Mouse (Mus musculus): ENCODE measurements around the gene Noxo1. TPM values are rescaled to one million over a fixed set of nuclear protein-coding genes. Genes with fewer than 3 reads are reported as not detected.
"Not testable (repeated sequence)": the region's sequence is repeated elsewhere in the genome, so short reads cannot be mapped to it uniquely, and the experiment has no call there.

The Noxo1 gene
- total RNA-seq, 1 experiment from 2014 or later = 3.6 TPM

DNA sequence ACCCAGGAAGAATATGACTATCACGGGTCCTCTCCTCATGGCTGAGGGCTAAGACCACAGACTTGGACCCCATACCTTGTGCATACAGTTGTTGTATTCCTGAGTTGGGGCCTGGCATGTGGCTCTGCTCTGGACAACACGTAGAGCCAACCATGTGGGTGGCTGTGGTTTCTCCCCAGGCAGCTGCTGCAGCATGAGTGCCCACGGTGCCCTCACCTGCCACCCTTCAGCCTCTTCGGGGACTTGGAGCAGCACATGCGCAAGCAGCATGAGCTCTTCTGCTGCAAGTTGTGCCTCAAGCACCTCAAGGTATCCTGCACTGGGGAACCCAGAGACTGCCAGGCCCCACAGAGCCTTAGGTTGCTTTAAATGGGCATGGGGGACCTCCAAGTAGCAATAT, 19.2 kb upstream of the Noxo1 start:
- DNase-seq = no peak

DNA sequence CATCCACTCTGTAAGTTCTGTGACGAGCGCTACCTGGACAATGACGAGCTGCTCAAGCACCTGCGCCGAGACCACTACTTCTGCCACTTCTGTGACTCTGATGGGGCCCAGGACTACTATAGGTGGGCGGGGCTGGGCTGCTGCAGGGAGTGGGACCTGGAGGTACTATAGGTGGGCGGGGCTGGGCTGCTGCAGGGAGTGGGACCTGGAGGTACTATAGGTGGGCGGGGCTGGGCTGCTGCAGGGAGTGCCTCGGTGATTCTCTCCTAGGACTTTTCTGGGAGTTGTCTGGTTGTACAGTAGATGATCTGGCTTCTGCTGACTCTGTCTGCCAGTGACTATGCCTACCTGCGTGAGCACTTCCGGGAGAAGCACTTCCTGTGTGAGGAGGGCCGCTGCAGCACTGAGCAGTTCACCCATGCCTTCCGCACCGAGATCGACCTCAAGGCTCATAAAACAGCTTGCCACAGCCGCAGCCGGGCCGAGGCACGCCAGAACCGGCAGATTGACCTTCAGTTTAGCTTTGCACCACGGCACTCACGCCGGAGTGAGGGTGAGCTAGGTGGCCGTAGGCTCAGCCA, 18.4 kb upstream of the Noxo1 start:
- no peak for DNase-seq

DNA sequence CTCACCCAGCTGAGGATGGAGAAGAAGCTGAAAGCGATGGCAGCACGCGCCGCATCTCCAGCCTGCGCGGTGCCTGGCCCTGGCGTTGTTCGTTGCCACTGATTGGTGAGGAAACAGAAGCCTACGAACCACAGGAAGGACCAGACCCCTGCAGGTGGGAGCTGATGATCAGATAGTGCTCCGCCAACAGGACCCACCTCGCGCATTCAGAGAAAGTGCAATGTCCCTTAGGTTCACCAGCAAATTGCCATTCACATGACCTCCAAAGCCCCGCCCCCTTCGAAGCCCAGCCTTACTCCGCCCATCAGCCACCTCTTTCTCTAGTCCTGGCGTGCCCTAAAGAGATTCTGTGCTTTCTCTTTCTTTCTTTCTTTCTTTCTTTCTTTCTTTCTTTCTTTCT, 9.5 kb upstream of the Noxo1 start:
- DNase-seq = peak; percentile 76

DNA sequence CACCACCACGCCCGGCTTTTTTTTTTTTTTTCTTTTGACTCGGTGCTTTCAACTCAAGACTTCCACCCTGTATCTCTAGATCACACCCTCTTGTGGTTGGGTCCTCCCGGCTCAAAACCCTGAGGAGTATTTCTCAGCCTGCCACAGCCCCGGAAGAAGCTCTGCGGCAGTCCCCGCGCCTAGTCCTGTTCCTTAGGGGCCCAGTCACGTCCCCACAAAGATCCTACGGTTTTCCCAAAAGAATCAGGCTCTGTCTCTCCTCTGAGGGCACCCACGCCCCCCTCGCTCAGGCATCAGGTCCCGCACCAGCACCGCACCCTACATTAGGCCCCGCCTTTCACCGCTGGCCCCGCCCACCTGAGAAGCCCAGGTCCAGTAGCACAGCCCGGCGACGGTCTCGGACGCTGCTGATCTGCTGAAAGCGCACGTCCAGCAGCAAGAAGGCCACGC, 8.9 kb upstream of the Noxo1 start:
- peak; percentile 76 for DNase-seq

DNA sequence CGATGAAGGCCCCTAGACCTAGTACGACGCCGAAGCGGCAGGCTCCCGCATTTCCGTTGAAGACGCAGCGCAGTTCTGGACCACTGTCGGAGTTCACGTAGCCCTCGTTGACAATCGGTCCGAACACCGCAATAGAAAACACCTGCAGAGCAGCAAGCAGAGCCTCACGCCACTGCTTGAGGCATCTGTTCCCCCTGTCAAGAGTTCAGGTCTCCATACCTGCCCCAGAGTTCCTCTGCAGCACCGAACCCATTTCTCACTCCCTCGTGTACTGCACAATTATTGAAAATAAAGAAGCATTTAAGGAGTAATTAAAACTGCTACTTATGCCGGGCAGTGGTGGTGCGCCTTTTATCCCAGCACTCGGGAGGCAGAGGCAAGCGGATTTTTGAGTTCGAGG, 8.4 kb upstream of the Noxo1 start:
- DNase-seq = no peak

DNA sequence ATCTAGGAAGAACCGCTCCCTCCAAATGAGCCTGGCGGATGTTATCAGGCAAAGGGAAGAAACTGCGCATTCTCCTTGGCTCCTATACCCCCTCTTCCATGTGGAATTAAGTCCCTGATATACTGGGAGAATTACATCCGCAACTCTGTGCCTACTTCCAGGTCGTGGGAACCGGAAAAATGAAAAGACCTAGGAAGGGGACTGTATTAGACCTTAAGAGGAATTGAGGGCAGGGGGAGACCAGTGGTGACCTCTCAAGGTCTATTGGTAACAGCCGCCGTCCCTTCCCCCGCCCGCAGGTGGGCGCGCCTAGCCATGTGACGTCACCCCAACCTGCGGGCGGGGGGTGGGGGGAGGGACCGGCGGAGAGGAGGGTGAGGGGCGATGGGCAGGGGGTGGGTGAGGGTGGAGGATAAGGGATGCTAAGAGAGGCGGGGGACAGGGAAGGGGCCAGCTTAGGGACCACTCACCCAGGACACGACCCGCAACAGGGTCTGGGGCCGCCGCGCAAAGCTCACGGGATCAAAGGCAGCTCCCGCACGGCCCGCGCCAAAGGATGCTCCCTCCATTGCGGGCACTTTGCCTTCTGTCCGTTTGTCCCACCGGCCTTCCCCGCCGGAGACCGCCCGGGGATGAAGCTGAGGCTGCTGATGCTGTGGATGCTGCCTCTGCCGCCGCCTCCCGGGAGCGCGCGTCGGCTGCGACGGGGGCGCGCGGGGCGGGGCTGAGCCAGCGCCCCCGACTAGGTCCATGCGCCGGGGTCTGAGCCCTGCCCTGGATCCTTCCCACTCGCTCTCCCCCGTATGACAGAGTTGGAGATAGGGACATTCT, 6.6 kb upstream of the Noxo1 start, which contains the start of gene Syngr3:
Gene Syngr3, minus strand, starts transcription at position 705 of the 831 bp plus-strand sequence.
- DNase-seq = no peak

DNA sequence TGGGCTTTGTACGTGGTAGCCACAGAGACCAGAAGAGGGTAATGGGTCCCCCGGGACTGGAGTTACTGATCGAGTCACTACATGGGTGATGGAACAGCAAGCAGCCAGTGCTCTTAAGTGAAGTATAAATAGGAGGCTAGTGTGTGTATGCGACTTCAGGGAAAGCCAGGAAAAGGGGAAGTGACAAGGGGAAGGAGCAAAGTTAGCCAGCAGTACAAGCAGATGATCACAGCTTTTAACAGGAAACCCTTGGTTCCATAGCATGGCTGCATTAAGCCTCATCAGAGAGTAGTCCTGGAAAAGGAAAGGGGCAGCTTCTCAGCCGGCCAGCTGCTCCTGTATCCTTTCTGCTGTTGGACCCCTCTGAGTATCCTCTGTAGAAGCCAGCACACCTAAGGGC, 3.6 kb upstream of the Noxo1 start:
- no peak for DNase-seq

DNA sequence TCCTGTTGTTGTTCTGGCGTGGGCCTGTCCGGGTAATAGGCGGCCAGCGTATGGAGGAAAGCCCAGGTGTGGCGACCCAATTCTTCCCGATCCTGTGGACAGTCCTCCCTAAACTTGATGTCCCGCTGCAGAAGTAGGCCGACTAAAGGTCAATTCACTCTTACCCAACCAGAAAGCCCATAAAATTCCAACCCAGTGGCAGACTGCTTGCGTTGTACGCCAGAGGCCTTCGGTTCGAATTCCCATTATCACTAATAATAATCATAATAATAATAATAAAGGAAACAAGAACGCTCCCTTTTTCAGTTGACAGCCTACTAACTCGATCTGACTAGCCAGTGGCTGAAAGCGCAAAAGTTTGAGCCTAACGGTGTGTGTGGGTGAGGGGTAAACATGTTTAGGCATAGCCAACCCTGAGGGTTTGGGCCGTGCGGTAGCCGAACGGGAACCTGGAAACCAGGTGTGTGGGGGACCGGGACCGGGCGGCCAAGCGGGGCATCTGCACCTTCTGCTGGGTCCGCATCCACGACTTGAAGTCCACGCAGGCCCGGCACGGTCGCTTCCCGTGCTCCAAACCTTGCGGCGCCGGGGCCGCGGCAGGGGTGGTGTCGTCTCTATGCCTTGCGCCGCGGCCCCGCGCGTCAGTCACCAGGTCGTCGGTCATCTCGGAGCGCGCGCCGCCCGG, 566 bp upstream of the Noxo1 start:
- DNase-seq = no peak

DNA sequence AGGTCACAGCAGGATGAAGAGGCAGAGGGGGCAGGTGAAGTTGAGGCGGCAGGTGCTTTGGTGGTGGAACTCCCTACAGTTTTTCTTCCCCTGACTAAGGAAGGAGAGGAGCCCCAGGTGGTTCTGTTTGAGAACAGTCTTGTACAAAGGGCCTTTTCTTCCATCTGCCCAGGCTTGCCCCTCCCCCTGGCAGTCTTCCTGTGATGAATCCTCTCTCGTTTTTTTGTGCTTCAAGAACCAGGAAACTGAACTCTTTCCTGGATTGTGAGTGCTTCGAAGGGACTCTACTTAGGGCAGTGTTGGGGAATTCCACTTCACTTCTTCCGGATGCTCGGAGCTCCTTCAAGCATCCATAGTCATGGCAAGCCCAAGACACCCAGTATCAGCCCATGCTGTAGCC, 2.0 kb downstream of the Noxo1 start:
- DNase-seq = no peak

DNA sequence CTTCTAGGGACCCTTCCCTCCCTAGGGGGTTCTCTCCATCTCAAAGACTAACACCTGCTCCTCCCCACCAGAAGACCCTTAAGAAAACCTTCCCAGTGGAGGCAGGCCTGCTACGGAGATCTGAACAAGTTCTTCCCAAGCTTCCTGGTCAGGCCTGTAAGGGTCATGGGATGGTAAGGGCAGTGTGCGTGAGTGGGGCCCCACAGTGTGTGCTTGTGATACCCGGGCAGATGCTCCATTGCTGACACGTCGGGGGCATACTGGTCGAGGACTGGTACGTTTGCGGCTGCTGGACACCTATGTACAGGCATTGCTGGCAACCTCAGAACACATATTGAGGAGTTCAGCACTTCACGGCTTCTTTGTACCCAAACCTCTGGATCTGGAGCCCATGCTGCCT, 2.7 kb downstream of the Noxo1 start:
- DNase-seq = no peak

DNA sequence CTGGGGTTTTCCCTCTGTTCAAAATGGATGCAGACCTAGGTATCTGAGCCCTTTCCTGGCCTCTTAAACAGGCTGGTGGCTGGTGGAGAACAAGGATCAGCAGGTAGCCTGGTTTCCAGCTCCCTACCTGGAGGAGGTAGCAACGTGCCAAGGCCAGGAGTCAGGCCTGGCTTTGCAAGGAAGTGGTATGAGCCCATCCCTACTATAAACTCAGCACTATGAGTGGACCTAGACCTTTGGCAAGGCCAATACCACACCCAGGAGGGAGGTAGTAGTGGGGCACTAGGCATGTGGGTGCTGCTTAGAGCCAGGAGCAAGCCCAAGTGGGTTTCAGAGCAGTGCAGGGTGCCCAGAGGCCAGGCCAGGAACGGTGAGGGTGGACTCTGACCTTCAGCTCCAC, 3.4 kb downstream of the Noxo1 start:
- no peak for DNase-seq

DNA sequence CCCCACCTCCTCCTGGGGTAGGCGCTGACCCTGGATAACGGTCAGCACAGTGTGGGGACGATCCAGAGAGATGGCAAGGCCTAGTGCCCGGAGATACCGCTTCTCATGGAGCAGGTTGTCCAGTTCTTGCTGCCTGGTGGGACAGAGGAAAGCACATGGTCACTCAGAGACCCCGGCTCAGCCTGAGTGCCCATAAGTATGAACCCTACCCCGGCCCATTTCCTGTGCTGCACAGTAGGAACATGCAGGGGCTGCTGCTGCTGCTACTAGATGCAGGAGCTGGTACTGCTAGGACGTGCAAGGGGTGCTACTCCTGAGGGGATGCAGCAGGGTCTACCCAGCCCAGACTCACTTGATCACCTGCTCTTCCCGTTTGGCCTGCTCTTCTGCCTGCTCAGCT, 5.2 kb downstream of the Noxo1 start:
- DNase-seq = no peak

DNA sequence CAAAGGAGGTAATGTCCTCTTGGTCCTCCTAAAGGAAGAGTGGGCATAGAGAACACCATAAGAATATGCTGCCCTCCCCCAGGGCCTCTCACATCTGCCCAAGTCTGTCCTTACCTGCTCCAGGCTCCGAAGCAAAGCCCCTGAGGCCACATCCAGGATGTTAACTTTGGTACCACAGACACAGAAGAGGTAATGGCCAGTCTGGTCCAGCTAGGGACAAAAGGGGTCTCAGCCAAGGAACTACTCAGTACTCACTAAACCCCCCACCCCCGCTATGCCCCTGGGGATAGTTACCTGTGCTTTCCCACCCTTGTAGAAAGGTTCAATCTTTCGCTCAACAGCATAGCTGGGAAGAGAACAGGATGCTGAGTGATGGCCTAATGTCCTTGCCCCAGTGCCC, 9.8 kb downstream of the Noxo1 start:
- no peak for DNase-seq

DNA sequence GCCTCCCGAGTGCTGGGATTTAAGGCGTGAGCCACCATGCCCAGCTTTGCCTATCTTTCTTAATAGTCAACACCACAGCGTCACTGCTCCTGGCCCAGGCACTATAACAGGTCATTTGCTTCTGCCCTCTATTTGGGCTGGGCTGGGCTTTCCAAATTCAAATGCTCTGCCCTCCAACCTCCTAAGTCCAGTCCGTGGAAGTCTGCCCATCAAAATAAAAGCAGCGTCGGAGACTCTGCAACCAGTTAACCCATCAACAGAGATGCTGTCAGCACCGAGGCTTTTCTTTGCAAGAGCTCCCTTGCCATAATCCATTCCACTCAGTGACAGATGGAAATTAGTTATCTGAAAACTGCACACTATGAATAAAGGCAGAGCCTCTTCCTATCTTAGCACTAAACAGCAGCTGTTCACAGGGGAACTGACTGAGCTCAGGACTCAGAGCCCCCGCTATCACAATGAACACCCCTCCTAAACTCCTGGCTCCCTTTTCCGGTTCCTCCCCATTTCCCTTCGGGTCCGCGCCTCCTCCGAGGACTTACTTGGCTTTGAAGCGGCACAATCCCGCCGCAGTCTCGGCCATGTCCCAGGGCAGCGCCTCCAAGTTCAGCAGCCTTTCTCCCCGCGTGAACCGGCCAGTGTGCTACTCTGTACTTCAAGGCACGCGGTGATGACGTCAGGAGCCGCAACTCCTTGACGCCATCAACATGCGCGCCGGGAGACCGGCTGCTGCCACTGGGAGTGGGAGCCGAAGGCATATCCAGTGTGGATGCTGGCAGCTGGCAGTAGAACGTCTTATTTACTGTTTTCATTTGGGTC, 11.2 kb downstream of the Noxo1 start, which contains the start of gene Tbl3:
Gene Tbl3, minus strand, starts transcription at position 679 of the 819 bp plus-strand sequence.
- peak; percentile 96 for DNase-seq

DNA sequence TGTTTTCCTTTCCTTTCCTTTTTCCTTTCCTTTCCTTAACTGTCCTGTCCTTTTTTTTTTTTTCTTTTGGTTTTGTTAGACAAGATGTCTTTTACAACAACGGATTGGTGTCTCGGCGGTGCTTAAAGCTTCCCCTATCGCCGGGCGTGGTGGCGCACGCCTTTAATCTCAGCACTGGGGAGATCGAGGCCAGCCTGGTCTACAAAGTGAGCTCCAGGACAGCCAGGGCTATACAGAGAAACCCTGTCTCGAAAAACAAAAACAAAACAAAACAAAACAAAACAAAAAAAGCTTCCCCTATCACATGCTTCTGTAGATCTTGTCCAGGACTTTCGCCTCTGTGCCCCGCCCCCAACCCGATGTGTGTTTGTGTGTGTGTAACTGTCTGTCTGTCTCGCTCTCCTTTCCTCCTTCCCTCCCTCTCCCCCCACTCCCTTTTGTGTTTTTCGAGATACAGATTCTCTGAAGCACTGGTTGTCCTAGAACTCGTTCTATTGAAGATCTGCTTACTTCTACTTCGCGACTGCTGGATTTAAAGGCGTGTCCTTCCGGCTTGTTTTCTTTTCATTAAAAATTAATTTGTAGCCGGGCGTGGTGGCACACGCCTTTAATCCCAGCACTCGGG, 11.9 kb downstream of the Noxo1 start:
- DNase-seq = peak; percentile 38

DNA sequence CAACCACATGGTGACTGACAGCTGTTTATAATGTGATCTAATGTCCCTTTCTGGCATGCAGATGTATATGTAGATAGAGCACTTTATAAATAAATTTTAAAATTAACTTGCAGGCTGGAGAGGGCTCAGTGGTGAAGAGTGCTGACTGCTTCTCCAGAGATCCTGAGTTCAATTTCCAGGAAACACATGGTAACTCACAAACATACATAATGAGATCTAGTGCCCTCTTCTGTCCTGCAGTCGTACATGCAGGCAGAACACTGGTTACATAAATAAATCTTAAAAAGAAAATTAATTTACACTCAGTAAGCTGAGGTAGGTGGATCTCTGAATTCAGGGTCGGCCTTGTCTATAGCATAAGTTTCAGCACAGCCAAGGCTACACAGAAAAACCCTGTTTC, 12.6 kb downstream of the Noxo1 start:
- DNase-seq = no peak

DNA sequence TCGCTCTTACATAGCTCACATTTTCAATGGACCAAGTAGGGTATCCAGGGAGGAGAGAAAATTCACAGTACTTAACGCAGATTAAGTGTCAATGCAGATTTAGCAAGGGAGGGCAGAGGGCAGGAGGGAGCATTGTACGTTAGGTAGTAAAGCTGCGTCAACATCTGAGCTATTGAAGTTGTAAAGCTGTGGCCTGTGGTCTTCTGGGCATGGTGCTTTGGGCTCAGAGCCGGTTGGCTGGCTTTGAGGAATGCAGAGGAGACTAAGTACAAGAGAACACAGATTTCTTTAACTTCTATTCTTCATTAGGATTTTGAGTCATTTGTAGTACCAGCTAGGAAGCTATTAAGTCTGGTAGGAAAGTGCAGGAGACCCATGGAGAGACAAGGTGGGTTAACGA, 19.5 kb downstream of the Noxo1 start:
- DNase-seq = no peak

DNA sequence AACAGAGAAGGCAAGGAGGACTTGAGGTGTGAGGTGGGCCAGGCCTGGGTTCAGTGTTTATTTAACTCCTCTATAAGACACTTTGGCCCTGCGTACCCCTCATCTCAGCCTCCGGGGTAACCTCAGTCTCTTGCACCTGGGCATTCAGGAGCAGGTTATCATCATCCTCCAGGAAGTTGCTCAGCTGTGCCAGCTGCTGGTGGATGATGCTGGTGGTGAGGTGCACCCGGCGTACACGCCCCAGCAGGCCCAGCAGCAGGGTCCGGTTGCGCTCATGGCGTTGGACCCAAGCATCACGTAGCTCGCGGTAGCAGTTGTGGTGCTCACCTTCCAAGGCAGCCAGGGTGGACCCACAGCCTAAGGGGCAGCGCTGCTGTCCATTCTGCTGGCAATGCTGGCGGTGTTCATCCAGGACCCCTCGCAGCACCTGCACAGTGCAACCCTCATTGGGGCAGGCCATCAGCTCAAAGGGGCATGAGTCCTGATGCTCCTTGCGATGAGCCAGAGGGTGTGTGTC, 20.2 kb downstream of the Noxo1 start:
- no peak for DNase-seq

DNA sequence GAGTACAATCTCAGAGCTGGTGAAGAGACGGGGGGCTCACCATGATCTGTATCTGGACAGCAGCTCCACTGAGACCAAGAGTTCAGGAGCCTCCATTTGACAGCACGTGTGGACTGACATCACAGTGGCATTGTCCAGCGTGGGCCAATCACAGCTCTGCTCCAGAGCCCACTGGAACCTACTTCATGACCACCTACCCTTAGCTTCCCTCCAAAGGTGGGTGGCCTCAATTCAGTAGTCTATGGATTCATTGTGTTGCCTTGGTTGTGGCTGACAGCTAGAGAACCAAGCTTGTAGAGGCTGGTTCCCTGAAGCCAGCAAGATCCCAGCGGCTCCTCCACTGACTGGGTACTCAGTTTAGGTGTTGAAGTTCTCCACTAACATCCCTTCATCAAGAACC, 21.9 kb downstream of the Noxo1 start, which contains the start of the genes Rnf151 and Rps2:
Gene Rnf151, minus strand, starts transcription at position 121 of the 400 bp plus-strand sequence.
Gene Rps2, plus strand, starts transcription at position 174 of the 400 bp plus-strand sequence.
- DNase-seq = no peak

DNA sequence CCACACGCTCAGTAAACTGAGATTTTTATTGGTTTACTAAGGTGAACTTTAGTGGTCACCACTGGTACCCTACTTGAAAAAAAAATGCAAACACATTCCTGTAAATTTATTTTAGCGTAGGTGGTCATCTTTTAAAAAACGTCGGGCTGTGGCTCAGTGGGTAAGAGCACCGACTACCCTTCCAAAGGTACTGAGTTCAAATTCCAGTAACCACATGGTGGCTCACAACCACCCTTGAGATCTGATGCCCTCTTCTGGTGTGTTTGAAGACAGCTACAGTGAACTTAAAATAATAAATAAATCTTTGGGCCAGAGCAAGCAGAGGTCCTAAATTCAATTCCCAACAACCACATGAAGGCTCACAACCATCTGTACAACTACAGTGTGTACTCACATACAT, 22.9 kb downstream of the Noxo1 start:
- DNase-seq = not testable (repeated sequence)

DNA sequence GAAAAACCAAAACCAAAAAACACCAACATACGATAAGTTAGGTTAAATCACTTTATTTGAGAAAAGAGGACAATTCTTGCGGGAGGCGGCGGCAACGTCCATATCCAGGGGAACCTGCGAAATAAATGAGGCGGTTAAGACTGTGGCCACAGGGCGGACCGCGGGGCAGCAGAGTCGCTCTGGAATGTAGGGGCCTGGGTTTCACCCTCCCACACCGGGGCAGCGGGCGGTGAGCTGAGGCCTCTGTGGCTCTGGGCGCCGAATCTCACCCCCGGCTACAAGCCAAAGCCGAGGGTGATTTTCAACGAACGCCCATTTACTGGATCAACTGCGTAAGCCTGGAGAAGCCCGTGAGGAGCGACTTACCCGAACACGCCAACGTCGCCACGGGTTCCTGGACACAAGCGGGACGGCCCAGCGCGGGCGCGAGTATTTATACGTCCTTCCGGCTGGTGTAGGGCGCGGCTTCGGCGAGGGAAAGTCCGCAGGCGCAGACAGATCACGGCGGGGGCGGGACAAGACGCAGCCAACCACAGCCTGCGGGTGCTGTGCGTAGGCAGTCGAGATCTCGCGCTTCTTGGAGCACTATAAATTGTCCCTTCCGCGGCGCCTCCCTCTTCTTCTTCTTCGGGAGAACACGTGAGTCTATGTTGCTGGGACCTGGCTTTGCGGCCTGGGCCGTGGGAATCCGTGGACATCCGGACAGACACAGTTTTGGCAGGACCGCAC, 23.6 kb downstream of the Noxo1 start:
- peak; percentile 99 for DNase-seq

All from adrenal gland, postnatal 14 days (tissue).